Mouse (Mus musculus) bone marrow, adult 2 months (tissue): Measurements from ENCODE around the gene Cpa5.

Experiments used
- CTCF ChIP-seq: fragments of 200-500 bp; IDR thresholded peaks from 2 replicates; pipeline ENCODE4 v1.5.1; 2011; ENCODE audit warnings: low read length, control low read depth; ENCODE audit not compliant: control insufficient read depth, insufficient read depth
- POLR2A ChIP-seq: fragments of 200-500 bp; IDR thresholded peaks from 2 replicates; pipeline ENCODE4 v1.6.1; 2011; ENCODE audit warnings: low read depth, mild to moderate bottlenecking, control low read depth, low read length, borderline replicate concordance; ENCODE audit not compliant: control insufficient read depth

DNA sequence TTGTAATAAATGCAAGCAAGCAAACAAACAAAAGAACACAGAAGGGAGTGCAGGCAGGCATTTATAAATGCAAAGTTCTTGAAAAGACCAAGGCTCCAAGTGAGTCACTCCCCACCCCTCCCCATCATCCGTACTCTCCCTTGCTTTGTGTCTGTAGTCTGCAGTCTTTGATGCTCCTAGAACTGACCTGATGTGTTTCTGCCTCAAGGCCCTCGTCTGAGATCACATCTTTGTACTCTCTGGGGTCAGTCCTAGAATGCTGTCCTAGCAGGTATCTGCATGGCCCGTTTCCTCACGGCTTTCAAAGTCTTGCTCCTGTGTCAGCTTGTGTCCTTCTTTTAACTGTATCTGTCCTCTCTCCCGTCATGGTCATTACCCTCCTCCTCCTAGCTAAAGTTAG is 8.8 kb downstream of the Cpa5 start:
- TF ChIP-seq CTCF (no peak), POLR2A (no peak)
